Mouse (Mus musculus) hindbrain, embryonic 10.5 days (tissue): ENCODE measurements at regions not wholly inside any gene's neighbourhood (a gene's known extent, or its start where the extent isn't known, plus 50 kb on each side); places are given as distances from the start of the nearest gene placed in this dataset.

Experiments
- DNase-seq: peaks from one replicate; pipeline ENCODE4 v3.0.0-alpha.2; 2017; ENCODE audit warnings: low spot score
- H3K27ac ChIP-seq: fragments of 300-500 bp; sonication (generic); 2 replicates; pipeline ENCODE4 v1.5.1; 2016; ENCODE audit warnings: mild to moderate bottlenecking, moderate library complexity
- H3K27me3 ChIP-seq: fragments of 300-500 bp; sonication (generic); 2 replicates; pipeline ENCODE4 v1.6.1; 2016; ENCODE audit warnings: mild to moderate bottlenecking; ENCODE audit not compliant: poor library complexity, insufficient read depth, severe bottlenecking
- H3K36me3 ChIP-seq: fragments of 300-500 bp; sonication (generic); 2 replicates; pipeline ENCODE4 v1.6.1; 2016; ENCODE audit warnings: mild to moderate bottlenecking, moderate library complexity
- H3K4me1 ChIP-seq: fragments of 300-500 bp; sonication (generic); replicated peaks from 2 replicates; pipeline ENCODE4 v1.6.1; 2016; ENCODE audit warnings: mild to moderate bottlenecking
- H3K4me3 ChIP-seq: fragments of 300-500 bp; sonication (generic); 2 replicates; pipeline ENCODE4 v1.5.1; 2016; ENCODE audit warnings: mild to moderate bottlenecking, moderate library complexity
- H3K9me3 ChIP-seq: fragments of 300-500 bp; sonication (generic); 2 replicates; pipeline ENCODE4 v1.6.1; 2016; ENCODE audit warnings: mild to moderate bottlenecking, moderate library complexity
- WGBS: fragments of 180-500 bp; shearing (Covaris S2); methylation state at CpG from one replicate; pipeline ENCODE4 v1.1.7; 2016; 5-methylcytosine and 5-hydroxymethylcytosine counted together

- Histone ChIP-seq H3K4me3 (no peak overlapping the region), H3K36me3 (no peaks in the 10 kb centered on the region), H3K4me1 (0 out of 2 replicates have a peak, but pooled peaks cover 5% of the 10 kb centered on the region), H3K27ac (no peak overlapping the region), H3K27me3 (no peaks in the 10 kb centered on the region), H3K9me3 (no peaks in the 10 kb centered on the region)
- no peak for DNase-seq
- 92% methylated on average over 3 of the region's 3 CpGs for WGBS
Measured at GRCm38 (mm10) chr9:52368080-52368479, 199.7 kb upstream of the Zc3h12c start.

- no peak overlapping the region for H3K27ac ChIP-seq
- no peaks in the 10 kb centered on the region for H3K36me3 ChIP-seq
- DNase-seq, result no peak
- H3K27me3 ChIP-seq, result no peaks in the 10 kb centered on the region
- 60% methylated on average over 9 of the region's 9 CpGs for WGBS
- H3K9me3 ChIP-seq, result no peaks in the 10 kb centered on the region
- H3K4me3 ChIP-seq, result no peak overlapping the region
- H3K4me1 ChIP-seq, result 0 out of 2 replicates have a peak, but pooled peaks cover 5% of the 10 kb centered on the region
Measured at GRCm38 (mm10) chr9:52366046-52366445, 197.7 kb upstream of the Zc3h12c start.

- no peaks in the 10 kb centered on the region for H3K4me1 ChIP-seq
- H3K36me3 ChIP-seq, result no peaks in the 10 kb centered on the region
- H3K27ac ChIP-seq, result no peak overlapping the region
- no peak for DNase-seq
- no peak overlapping the region for H3K4me3 ChIP-seq
- no peaks in the 10 kb centered on the region for H3K27me3 ChIP-seq
- 86% methylated on average over 2 of the region's 2 CpGs for WGBS
- H3K9me3 ChIP-seq, result no peaks in the 10 kb centered on the region
Measured at GRCm38 (mm10) chr9:52361599-52361998, 193.2 kb upstream of the Zc3h12c start.

DNA sequence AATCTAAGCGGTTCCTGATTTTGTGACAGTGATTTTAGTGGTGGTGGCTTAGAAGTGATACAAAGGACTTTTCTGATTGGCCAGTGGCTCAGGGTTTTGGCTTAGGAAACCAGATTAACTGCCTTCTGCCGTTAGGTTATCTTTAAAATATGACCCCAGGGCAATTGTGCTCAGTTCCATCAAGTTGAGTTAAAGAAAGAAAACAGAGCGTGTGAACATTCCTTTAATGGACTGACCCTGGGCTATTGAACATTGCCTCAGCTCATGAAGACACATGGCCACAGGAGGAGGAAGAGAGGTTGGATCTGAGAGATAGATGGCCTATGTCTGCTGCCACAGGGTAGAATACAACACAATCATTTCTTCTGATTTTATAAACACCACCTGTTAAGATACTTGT lies 191.0 kb upstream of the Zc3h12c start:
- H3K4me3 ChIP-seq, result no peak overlapping the region
- no peaks in the 10 kb centered on the region for H3K27me3 ChIP-seq
- H3K36me3 ChIP-seq, result no peaks in the 10 kb centered on the region
- no peaks in the 10 kb centered on the region for H3K4me1 ChIP-seq
- no peaks in the 10 kb centered on the region for H3K9me3 ChIP-seq
- no peak for DNase-seq
- H3K27ac ChIP-seq, result no peak overlapping the region
- 80% methylated on average over 3 of the region's 3 CpGs for WGBS

DNA sequence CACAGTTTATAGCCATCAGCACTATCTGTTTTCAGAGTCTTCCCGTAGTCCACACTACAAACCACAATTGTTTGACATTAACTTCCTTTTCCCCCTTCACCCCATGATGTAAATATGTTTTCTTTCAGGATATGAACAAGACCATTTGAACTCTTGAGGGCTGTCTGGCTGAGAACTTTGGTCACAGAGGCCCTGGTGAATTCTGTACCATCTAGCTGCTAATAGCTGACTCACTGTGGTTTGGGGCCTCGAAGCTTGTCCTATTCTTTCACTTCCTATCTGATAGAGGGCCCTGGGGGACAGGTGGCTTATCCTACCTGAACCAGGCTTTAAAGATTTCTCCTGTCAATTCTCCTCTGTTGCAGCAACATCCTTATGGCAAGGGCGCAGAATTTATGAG lies 188.2 kb upstream of the Zc3h12c start:
- H3K4me1 ChIP-seq, result no peaks in the 10 kb centered on the region
- H3K4me3 ChIP-seq, result no peak overlapping the region
- no peaks in the 10 kb centered on the region for H3K9me3 ChIP-seq
- H3K27me3 ChIP-seq, result no peaks in the 10 kb centered on the region
- WGBS, result 85% methylated on average over 3 of the region's 3 CpGs
- H3K27ac ChIP-seq, result no peak overlapping the region
- H3K36me3 ChIP-seq, result no peaks in the 10 kb centered on the region
- DNase-seq, result no peak

DNA sequence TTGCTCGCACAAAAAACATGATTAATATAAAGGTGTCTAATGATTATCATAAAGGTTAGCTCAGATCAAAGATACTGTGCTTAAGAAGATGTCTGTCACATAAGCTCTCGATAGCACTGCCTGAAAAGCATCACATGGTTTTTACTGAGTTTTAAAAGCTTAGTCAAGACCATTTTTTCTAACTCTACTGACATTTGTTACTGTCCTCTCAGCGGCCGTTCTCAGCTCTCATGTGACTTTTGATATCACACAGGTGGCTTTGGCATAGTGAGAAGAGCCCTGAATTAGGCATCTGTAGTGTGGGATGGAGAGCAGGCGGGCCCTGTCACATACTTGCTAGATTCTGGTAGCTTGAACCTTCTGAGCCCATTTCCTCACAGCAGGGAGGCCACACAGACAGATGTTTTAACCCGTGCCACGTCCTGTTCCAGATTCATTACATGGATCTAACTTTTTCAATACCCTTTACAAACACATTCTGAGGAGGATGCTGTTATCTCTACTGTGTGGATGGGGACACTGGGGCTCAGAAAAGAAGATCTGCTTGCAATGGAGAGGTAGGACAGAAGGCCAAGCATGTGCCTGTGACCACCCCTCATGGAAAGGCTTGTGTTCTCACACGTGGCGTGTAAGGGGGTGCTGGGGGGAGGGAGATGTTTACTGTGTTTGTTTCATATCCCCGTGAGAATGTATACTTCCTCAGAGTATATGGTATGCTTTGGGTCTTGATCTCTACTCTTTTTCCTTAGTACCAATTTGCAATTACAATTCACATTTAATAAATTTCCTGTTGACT lies 187.0 kb upstream of the Zc3h12c start:
- Histone ChIP-seq H3K4me3 (no peak overlapping the region), H3K27ac (no peak overlapping the region)
- WGBS, result 79% methylated on average over 10 of the region's 10 CpGs

GRCm38 (mm10) chr9:52348536-52349527 lies 180.5 kb upstream of the Zc3h12c start:
- 87% methylated on average over 7 of the region's 7 CpGs for WGBS
- no peaks in the 10 kb centered on the region for H3K9me3 ChIP-seq
- no peak overlapping the region for H3K4me3 ChIP-seq
- H3K27me3 ChIP-seq, result no peaks in the 10 kb centered on the region
- no peaks in the 10 kb centered on the region for H3K36me3 ChIP-seq
- no peaks in the 10 kb centered on the region for H3K4me1 ChIP-seq
- H3K27ac ChIP-seq, result no peak overlapping the region
- DNase-seq, result no peak

More for the DNA sequence above, 187.0 kb upstream of the Zc3h12c start:
- DNase-seq, result no peak
- H3K27me3 ChIP-seq, result no peaks in the 10 kb centered on the region
- no peaks in the 10 kb centered on the region for H3K36me3 ChIP-seq
- no peaks in the 10 kb centered on the region for H3K9me3 ChIP-seq
- no peaks in the 10 kb centered on the region for H3K4me1 ChIP-seq

GRCm38 (mm10) chr9:52344177-52344877 lies 176.0 kb upstream of the Zc3h12c start:
- no peaks in the 10 kb centered on the region for H3K27me3 ChIP-seq
- no peak overlapping the region for H3K4me3 ChIP-seq
- no peaks in the 10 kb centered on the region for H3K36me3 ChIP-seq
- no peaks in the 10 kb centered on the region for H3K9me3 ChIP-seq
- DNase-seq, result no peak
- H3K4me1 ChIP-seq, result no peaks in the 10 kb centered on the region
- no peak overlapping the region for H3K27ac ChIP-seq
- 82% methylated on average over 2 of the region's 2 CpGs for WGBS

- no peaks in the 10 kb centered on the region for H3K9me3 ChIP-seq
- no peaks in the 10 kb centered on the region for H3K36me3 ChIP-seq
- no peaks in the 10 kb centered on the region for H3K4me1 ChIP-seq
- 83% methylated on average over 2 of the region's 2 CpGs for WGBS
- DNase-seq, result no peak
- no peaks in the 10 kb centered on the region for H3K27me3 ChIP-seq
- H3K27ac ChIP-seq, result no peak overlapping the region
- H3K4me3 ChIP-seq, result no peak overlapping the region
Measured at GRCm38 (mm10) chr9:52341029-52341428, 172.7 kb upstream of the Zc3h12c start.

GRCm38 (mm10) chr9:52337786-52338322 lies 169.5 kb upstream of the Zc3h12c start:
- H3K27ac ChIP-seq, result no peak overlapping the region
- H3K9me3 ChIP-seq, result no peaks in the 10 kb centered on the region
- WGBS, result 81% methylated on average over 4 of the region's 4 CpGs
- H3K4me3 ChIP-seq, result no peak overlapping the region
- no peaks in the 10 kb centered on the region for H3K4me1 ChIP-seq
- H3K27me3 ChIP-seq, result no peaks in the 10 kb centered on the region
- no peaks in the 10 kb centered on the region for H3K36me3 ChIP-seq
- DNase-seq, result no peak

DNA sequence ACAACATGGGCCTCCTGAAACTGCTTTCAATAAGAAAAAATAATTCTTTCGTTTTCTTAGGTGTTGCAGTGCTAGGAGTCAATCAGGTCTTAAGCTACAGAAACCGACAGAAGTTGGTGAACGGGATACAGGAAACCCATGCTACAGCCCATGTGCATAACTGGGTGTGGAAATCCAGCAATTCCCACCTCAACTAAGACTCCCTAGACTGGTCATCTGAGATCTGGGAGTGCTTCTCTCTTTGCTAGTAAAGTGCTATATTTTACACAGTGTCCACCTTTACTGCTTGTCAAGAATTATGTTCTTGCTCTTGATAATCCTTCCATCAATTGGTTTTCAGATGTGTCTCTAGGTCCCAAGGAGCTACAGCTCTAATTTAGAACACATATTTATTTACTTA lies 166.4 kb upstream of the Zc3h12c start:
- WGBS, result 87% methylated on average over 3 of the region's 3 CpGs
- DNase-seq, result no peak

DNA sequence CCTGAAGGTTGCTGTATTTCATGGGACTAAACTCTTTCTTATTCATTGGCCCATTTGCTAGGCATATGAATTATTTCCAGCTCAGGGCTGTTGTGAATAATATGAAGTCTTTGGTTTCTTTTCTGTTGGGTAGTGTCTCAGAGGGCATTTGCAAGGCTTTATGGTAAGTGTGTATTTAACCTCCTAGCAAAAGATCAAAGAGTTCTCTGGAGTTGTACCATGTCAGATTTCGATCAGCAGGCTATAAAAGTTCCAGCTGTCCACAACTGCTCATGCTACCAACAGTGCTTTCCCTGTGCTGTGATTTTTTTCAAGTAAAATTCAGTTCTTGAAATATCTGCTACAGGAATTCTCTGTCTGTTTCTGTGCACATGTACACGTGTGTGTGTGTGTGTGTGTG lies 165.5 kb upstream of the Zc3h12c start:
- H3K4me3 ChIP-seq, result no peak overlapping the region
- H3K27me3 ChIP-seq, result no peaks in the 10 kb centered on the region
- H3K36me3 ChIP-seq, result no peaks in the 10 kb centered on the region
- H3K27ac ChIP-seq, result no peak overlapping the region
- no peaks in the 10 kb centered on the region for H3K4me1 ChIP-seq
- no peaks in the 10 kb centered on the region for H3K9me3 ChIP-seq
- 61% methylated on average over 2 of the region's 2 CpGs for WGBS
- DNase-seq, result no peak

More for the DNA sequence above, 166.4 kb upstream of the Zc3h12c start:
- H3K36me3 ChIP-seq, result no peaks in the 10 kb centered on the region
- H3K9me3 ChIP-seq, result no peaks in the 10 kb centered on the region
- no peak overlapping the region for H3K4me3 ChIP-seq
- no peaks in the 10 kb centered on the region for H3K27me3 ChIP-seq
- no peak overlapping the region for H3K27ac ChIP-seq
- H3K4me1 ChIP-seq, result no peaks in the 10 kb centered on the region
